Mouse (Mus musculus): ENCODE results near the gene Rnf145. TPM values are rescaled to one million over a fixed set of nuclear protein-coding genes. Genes with fewer than 3 reads are reported as not detected.
A peak's percentile ranks its signal among the peaks of the same experiment; 100 is the strongest.

Rnf145 gene
- polyA plus RNA-seq, 1 experiment: 56.2 TPM

DNA sequence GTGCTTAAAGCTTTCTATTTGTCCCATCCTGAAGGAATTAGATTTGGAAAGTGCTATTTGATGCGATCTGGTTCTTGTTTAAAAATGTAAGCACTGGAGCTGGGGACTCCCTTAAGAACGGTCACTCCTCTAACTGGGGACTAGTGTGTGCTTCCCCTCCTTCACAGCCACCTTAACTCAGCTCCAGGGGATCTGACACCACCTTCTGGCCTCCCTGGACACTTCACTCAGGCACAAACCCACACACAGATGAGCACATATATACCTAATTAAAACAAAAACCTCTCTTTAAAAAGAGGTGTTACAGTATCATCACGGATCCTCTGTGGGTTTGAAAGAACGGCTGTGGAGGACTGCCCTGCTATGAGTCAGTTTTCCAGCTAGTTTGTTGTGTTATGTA is 23.0 kb downstream of the Rnf145 start:
- Histone ChIP-seq H3K9me3 (replicated peaks; ENCODE audit: control insufficient read depth, insufficient read depth, low read length, poor library complexity, severe bottlenecking) (no peaks in the 10 kb centered on the region), H3K9ac (ENCODE audit: low read depth, poor library complexity, severe bottlenecking) (no peak overlapping the region), H3K36me3 (ENCODE audit: control insufficient read depth, insufficient read depth, low read length, poor library complexity, severe bottlenecking) (peaks cover 3% of the 10 kb centered on the region; the same call in 1 of the 2 replicates), H3K4me1 (ENCODE audit: control insufficient read depth, insufficient read depth, low read length) (peaks cover 3% of the 10 kb centered on the region), H3K27me3 (ENCODE audit: control insufficient read depth, insufficient read depth, low read length, poor library complexity, severe bottlenecking) (no peaks in the 10 kb centered on the region), H3K27ac (ENCODE audit: insufficient read depth, low read length) (no peak overlapping the region), H3K4me3 (ENCODE audit: low read depth, low read length) (no peak overlapping the region)
- TF ChIP-seq CTCF (IDR thresholded peaks at IDR 0.05; ENCODE audit: low read depth, low read length) (peak; percentile 0), EP300 (IDR thresholded peaks at IDR 0.05; ENCODE audit: insufficient read depth, low read depth, low read length) (no peak)

DNA sequence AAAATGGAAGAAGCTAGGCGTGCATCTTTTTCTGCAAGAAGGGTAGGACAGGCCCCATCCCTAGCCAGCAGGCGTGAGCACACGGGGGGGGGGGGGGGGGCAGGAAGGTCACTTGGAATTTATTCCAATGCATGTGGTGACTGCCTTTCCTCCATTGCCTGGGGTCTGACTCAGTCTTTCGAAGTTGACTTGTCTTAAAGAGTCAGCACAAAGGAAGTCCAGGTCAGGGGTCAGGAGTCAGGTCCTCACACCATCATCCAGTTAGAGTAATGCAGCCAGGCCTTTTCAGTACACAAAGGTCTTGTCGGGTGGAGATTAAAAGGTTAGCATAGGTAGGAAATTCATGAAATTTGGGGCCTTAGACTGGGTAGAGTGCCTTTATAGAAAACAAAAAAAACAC is 24.8 kb downstream of the Rnf145 start:
- no peak for TF ChIP-seq POLR2A (IDR thresholded peaks at IDR 0.05; ENCODE audit: insufficient read depth, low read length)
- TF ChIP-seq CTCF (IDR thresholded peaks at IDR 0.05; ENCODE audit: low read depth, low read length): no peak
- TF ChIP-seq EP300 (IDR thresholded peaks at IDR 0.05; ENCODE audit: insufficient read depth, low read depth, low read length): no peak
- Histone ChIP-seq H3K27ac (ENCODE audit: insufficient read depth, low read length) (no peak overlapping the region), H3K27me3 (ENCODE audit: control insufficient read depth, insufficient read depth, low read length, poor library complexity, severe bottlenecking) (no peaks in the 10 kb centered on the region), H3K9me3 (replicated peaks; ENCODE audit: control insufficient read depth, insufficient read depth, low read length, poor library complexity, severe bottlenecking) (no peaks in the 10 kb centered on the region), H3K9ac (ENCODE audit: low read depth, poor library complexity, severe bottlenecking) (no peak overlapping the region), H3K36me3 (ENCODE audit: control insufficient read depth, insufficient read depth, low read length, poor library complexity, severe bottlenecking) (peaks cover 2% of the 10 kb centered on the region; the same call in 1 of the 2 replicates), H3K4me3 (ENCODE audit: low read depth, low read length) (no peak overlapping the region), H3K4me1 (ENCODE audit: control insufficient read depth, insufficient read depth, low read length) (peaks cover 3% of the 10 kb centered on the region)

DNA sequence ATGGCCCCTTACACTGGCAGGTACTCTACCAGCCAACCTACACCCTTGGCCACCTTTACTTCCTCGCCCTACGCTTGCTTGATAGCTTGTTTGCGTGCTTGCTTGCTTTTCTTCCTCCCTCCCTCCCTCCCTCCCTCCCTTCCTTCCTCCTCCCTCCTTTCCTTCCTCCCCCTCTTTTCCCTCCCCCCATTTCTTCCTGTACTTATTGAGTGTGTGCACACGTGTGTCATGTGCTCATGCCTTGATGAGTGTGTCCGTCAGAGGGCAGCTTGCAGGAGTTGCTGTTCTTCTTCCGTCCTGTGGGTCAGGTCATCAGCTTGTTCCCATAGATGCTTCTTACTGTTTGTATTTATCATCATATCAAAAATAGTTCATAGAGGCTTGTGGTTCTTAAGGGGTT is 25.2 kb downstream of the Rnf145 start:
- TF ChIP-seq EP300 (IDR thresholded peaks at IDR 0.05; ENCODE audit: insufficient read depth, low read depth, low read length): no peak
- no peak for TF ChIP-seq CTCF (IDR thresholded peaks at IDR 0.05; ENCODE audit: low read depth, low read length)
- no peak for TF ChIP-seq POLR2A (IDR thresholded peaks at IDR 0.05; ENCODE audit: insufficient read depth, low read length)
- Histone ChIP-seq H3K9me3 (replicated peaks; ENCODE audit: control insufficient read depth, insufficient read depth, low read length, poor library complexity, severe bottlenecking) (no peaks in the 10 kb centered on the region), H3K9ac (ENCODE audit: low read depth, poor library complexity, severe bottlenecking) (no peak overlapping the region), H3K27ac (ENCODE audit: insufficient read depth, low read length) (no peak overlapping the region), H3K36me3 (ENCODE audit: control insufficient read depth, insufficient read depth, low read length, poor library complexity, severe bottlenecking) (peaks cover 6% of the 10 kb centered on the region; the same call in 1 of the 2 replicates), H3K27me3 (ENCODE audit: control insufficient read depth, insufficient read depth, low read length, poor library complexity, severe bottlenecking) (no peaks in the 10 kb centered on the region), H3K4me1 (ENCODE audit: control insufficient read depth, insufficient read depth, low read length) (peaks cover 3% of the 10 kb centered on the region), H3K4me3 (ENCODE audit: low read depth, low read length) (no peak overlapping the region)

DNA sequence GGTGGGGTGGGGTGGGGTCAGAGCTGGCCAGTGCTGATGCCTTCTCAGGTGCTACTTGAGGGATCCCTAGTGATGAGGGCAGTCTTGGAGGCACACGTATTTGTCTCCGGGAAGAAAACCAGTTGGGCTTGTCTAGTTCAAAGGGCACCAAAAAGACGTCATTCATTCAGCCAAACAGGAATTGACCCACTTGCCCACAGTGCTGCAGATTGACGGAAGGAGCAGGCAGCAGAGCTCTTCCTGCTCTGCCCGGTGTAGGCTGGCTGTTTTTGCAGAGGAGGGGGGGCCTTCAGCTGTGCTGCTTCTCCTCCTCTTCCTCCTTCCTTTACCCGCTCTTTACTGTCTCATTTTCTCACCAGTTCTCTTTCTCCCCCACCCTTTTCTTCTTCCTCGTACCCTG is 26.4 kb downstream of the Rnf145 start:
- H3K27me3 ChIP-seq (ENCODE audit: control insufficient read depth, insufficient read depth, low read length, poor library complexity, severe bottlenecking): no peaks in the 10 kb centered on the region
- H3K9ac ChIP-seq (ENCODE audit: low read depth, poor library complexity, severe bottlenecking): no peak overlapping the region
- TF ChIP-seq CTCF (IDR thresholded peaks at IDR 0.05; ENCODE audit: low read depth, low read length) (no peak), EP300 (IDR thresholded peaks at IDR 0.05; ENCODE audit: insufficient read depth, low read depth, low read length) (no peak), POLR2A (IDR thresholded peaks at IDR 0.05; ENCODE audit: insufficient read depth, low read length) (no peak)
- no peaks in the 10 kb centered on the region for H3K9me3 ChIP-seq (replicated peaks; ENCODE audit: control insufficient read depth, insufficient read depth, low read length, poor library complexity, severe bottlenecking)
- H3K36me3 ChIP-seq (ENCODE audit: control insufficient read depth, insufficient read depth, low read length, poor library complexity, severe bottlenecking): peaks cover 11% of the 10 kb centered on the region; the same call in 1 of the 2 replicates
- no peak overlapping the region for H3K27ac ChIP-seq (ENCODE audit: insufficient read depth, low read length)
- peaks cover 3% of the 10 kb centered on the region for H3K4me1 ChIP-seq (ENCODE audit: control insufficient read depth, insufficient read depth, low read length)
- no peak overlapping the region for H3K4me3 ChIP-seq (ENCODE audit: low read depth, low read length)

DNA sequence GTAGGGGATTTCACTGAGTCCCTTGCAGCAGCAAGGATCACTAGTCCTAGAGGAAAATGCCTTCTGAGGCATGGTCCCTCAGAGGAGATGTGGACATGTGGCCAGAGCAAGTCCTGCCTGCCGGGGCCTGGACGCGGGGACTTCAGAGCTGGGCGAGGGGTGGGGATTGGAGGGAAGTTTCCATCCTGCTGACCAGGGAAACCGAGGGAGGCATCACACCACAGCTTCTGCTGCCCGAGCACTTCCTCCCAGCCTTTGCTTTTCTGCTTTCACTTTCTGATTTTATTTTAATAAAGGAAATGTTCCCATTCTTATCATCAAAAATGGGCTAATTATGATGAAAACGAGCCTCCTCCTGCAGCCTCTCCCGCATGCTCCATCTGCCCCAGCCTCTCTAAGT is 27.5 kb downstream of the Rnf145 start:
- no peak overlapping the region for H3K4me3 ChIP-seq (ENCODE audit: low read depth, low read length)
- H3K4me1 ChIP-seq (ENCODE audit: control insufficient read depth, insufficient read depth, low read length): peaks cover 3% of the 10 kb centered on the region
- TF ChIP-seq EP300 (IDR thresholded peaks at IDR 0.05; ENCODE audit: insufficient read depth, low read depth, low read length) (no peak), POLR2A (IDR thresholded peaks at IDR 0.05; ENCODE audit: insufficient read depth, low read length) (no peak), CTCF (IDR thresholded peaks at IDR 0.05; ENCODE audit: low read depth, low read length) (no peak)
- H3K9ac ChIP-seq (ENCODE audit: low read depth, poor library complexity, severe bottlenecking): no peak overlapping the region
- peaks cover 15% of the 10 kb centered on the region; the same call in 1 of the 2 replicates for H3K36me3 ChIP-seq (ENCODE audit: control insufficient read depth, insufficient read depth, low read length, poor library complexity, severe bottlenecking)
- H3K27ac ChIP-seq (ENCODE audit: insufficient read depth, low read length): no peak overlapping the region
- H3K9me3 ChIP-seq (replicated peaks; ENCODE audit: control insufficient read depth, insufficient read depth, low read length, poor library complexity, severe bottlenecking): no peaks in the 10 kb centered on the region
- H3K27me3 ChIP-seq (ENCODE audit: control insufficient read depth, insufficient read depth, low read length, poor library complexity, severe bottlenecking): no peaks in the 10 kb centered on the region

GRCm38 (mm10) chr11:44547651-44548196 is 29.0 kb downstream of the Rnf145 start:
- Histone ChIP-seq H3K36me3 (ENCODE audit: control insufficient read depth, insufficient read depth, low read length, poor library complexity, severe bottlenecking) (peaks cover 27% of the 10 kb centered on the region), H3K4me3 (ENCODE audit: low read depth, low read length) (no peak overlapping the region), H3K27me3 (ENCODE audit: control insufficient read depth, insufficient read depth, low read length, poor library complexity, severe bottlenecking) (no peaks in the 10 kb centered on the region), H3K27ac (ENCODE audit: insufficient read depth, low read length) (no peak overlapping the region), H3K9me3 (replicated peaks; ENCODE audit: control insufficient read depth, insufficient read depth, low read length, poor library complexity, severe bottlenecking) (no peaks in the 10 kb centered on the region), H3K4me1 (ENCODE audit: control insufficient read depth, insufficient read depth, low read length) (peaks cover 3% of the 10 kb centered on the region), H3K9ac (ENCODE audit: low read depth, poor library complexity, severe bottlenecking) (no peak overlapping the region)
- TF ChIP-seq CTCF (IDR thresholded peaks at IDR 0.05; ENCODE audit: low read depth, low read length): no peak
- no peak for TF ChIP-seq EP300 (IDR thresholded peaks at IDR 0.05; ENCODE audit: insufficient read depth, low read depth, low read length)
- TF ChIP-seq POLR2A (IDR thresholded peaks at IDR 0.05; ENCODE audit: insufficient read depth, low read length): no peak

Data from ES-Bruce4 (cell line).